In the genomic region with DNA sequence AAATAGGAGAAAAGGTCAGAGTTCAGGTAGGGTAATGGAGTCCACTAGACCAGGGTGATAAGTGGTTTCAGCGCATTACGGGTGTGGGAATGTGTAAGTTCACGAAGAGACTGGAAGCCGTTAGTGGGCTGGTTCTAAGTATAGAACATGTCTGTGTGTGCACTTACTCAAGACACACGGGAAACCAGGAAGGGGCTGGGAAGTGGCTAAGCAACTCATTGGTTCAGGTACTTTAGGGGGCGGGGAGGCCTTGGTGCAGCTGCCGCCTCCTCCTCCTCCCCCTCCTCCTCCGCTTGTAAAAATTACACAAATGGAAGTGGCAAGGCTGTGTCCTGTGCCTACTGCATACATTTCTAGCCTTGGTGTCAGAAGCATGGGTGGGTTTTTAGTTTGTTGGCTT, we compare ENCODE assay signal across 21 mouse cellular contexts. TPM values are rescaled to one million over a fixed set of nuclear protein-coding genes. Genes with fewer than 3 reads are reported as not detected.
DNase-seq lines count a peak whose midpoint lies in the region; ATAC-seq lines count a peak whose summit lies in the region.
"Had no signal": no experiment of that assay in that cellular context is flagged by ENCODE, and none has a peak within 500 bp of the region (broad histone marks: within the 10 kb centered on the region; RNA-seq: fewer than 3 reads in every experiment).

No protein-coding gene starts in this region.

- 71% methylated on average over 8 of the region's 8 CpGs for whole genome bisulfite sequencing in kidney, embryonic 15.5 days
- 58% methylated on average over 8 of the region's 8 CpGs for WGBS in embryonic facial prominence, embryonic 14.5 days

- ATAC-seq in kidney, embryonic 15.5 days (replicated peaks; ENCODE audit: low FRiP score): 0 out of 2 replicates have a peak, but pooled peaks have one; percentile 18
- no peak for ATAC-seq in embryonic facial prominence, embryonic 14.5 days (ENCODE audit: low read depth)
- ATAC-seq: forebrain, embryonic 14.5 days; hindbrain, embryonic 16.5 days; intestine, embryonic 15.5 days; liver, postnatal 0 days had no signal

- H3K4me2 ChIP-seq in kidney, embryonic 15.5 days: no peak overlapping the region
- no peak overlapping the region for H3K4me2 ChIP-seq in embryonic facial prominence, embryonic 14.5 days (ENCODE audit: low read depth, low read length)
- H3K4me2 ChIP-seq: embryonic facial prominence, embryonic 13.5 days; intestine, embryonic 15.5 days; liver, embryonic 11.5 days; midbrain, embryonic 12.5 days had no signal

- H3K27ac ChIP-seq in kidney, embryonic 15.5 days: no peak overlapping the region
- no peak overlapping the region for H3K27ac ChIP-seq in embryonic facial prominence, embryonic 14.5 days (replicated peaks; ENCODE audit: low read depth, low read length)
- H3K27ac ChIP-seq: embryonic facial prominence, embryonic 13.5 days; intestine, embryonic 15.5 days; midbrain, embryonic 12.5 days had no signal

- H3K4me1 ChIP-seq in kidney, embryonic 15.5 days: peaks cover 7% of the 10 kb centered on the region; the same call in 1 of the 2 replicates
- H3K4me1 ChIP-seq in embryonic facial prominence, embryonic 14.5 days (ENCODE audit: control insufficient read depth, insufficient read depth, low read length): no peaks in the 10 kb centered on the region
- H3K4me1 ChIP-seq: intestine, embryonic 15.5 days had no signal

- H3K36me3 ChIP-seq in kidney, embryonic 15.5 days: peaks cover 32% of the 10 kb centered on the region
- peaks cover 35% of the 10 kb centered on the region for H3K36me3 ChIP-seq in embryonic facial prominence, embryonic 14.5 days (ENCODE audit: control insufficient read depth, insufficient read depth, low read length)

- no peak for DNase-seq in kidney, postnatal 14 days
- DNase-seq in thymus, postnatal 4 days: peak; percentile 42
- DNase-seq in thymus, postnatal 10 days (ENCODE audit: low spot score in 2 of 2): no peak
- peak; percentile 35 for DNase-seq in embryonic facial prominence, embryonic 14.5 days (ENCODE audit: low spot score)
- DNase-seq in urinary bladder, postnatal 4 days (ENCODE audit: low spot score in 2 of 2): no peak
- DNase-seq in frontal cortex, postnatal 36 days (ENCODE audit: low spot score in 2 of 2): no peak
- DNase-seq: cerebellum, adult 11 months; cerebellum, adult 9-11 months; gastrocnemius, postnatal 10 days; kidney, adult 9 months; left cerebral cortex, postnatal 4 days; liver, postnatal 0 days; lung, postnatal 10 days had no signal

- H3K27me3 ChIP-seq in kidney, embryonic 15.5 days: no peaks in the 10 kb centered on the region
- H3K27me3 ChIP-seq in embryonic facial prominence, embryonic 14.5 days (replicated peaks; ENCODE audit: control insufficient read depth, insufficient read depth, low read length): no peaks in the 10 kb centered on the region
- H3K27me3 ChIP-seq: embryonic facial prominence, embryonic 13.5 days; intestine, embryonic 15.5 days; midbrain, embryonic 12.5 days had no signal

- H3K9ac ChIP-seq in kidney, embryonic 15.5 days: no peak overlapping the region
- no peak overlapping the region for H3K9ac ChIP-seq in embryonic facial prominence, embryonic 14.5 days (ENCODE audit: low read depth, low read length)
- H3K9ac ChIP-seq: embryonic facial prominence, embryonic 13.5 days; intestine, embryonic 15.5 days; liver, postnatal 0 days; midbrain, embryonic 12.5 days had no signal

- no peak overlapping the region for H3K4me3 ChIP-seq in kidney, embryonic 15.5 days (replicated peaks)
- H3K4me3 ChIP-seq in embryonic facial prominence, embryonic 14.5 days (ENCODE audit: low read depth, low read length): no peak overlapping the region
- H3K4me3 ChIP-seq: embryonic facial prominence, embryonic 13.5 days; hindbrain, embryonic 10.5 days; intestine, embryonic 15.5 days; midbrain, embryonic 12.5 days had no signal

- H3K9me3 ChIP-seq in kidney, embryonic 15.5 days (replicated peaks): no peaks in the 10 kb centered on the region
- no peaks in the 10 kb centered on the region for H3K9me3 ChIP-seq in embryonic facial prominence, embryonic 14.5 days (ENCODE audit: control insufficient read depth, low read length)
- H3K9me3 ChIP-seq: hindbrain, embryonic 10.5 days; intestine, embryonic 15.5 days; midbrain, embryonic 12.5 days had no signal

RNA-seq across cellular contexts. Expression of gene Hebp2, which starts 13.6 kb away (rescaled TPM):
- 12.6 and 12.8 TPM in 2 replicates for polyA plus RNA-seq in kidney, embryonic 15.5 days (2015; fragmentation: Nextera tagmentation; extraction: Ambion mirVana)
- 25.1 and 27.4 TPM in 2 replicates for polyA plus RNA-seq in embryonic facial prominence, embryonic 14.5 days (2014; fragmentation: Nextera tagmentation; extraction: Ambion mirVana)

Comparison
In these comparisons a context has a peak if more than half of its experiments do, and no peak if none do; other contexts are left out.
1. DNase-seq: peak in thymus, postnatal 4 days (single experiment) and embryonic facial prominence, embryonic 14.5 days (single experiment); none in kidney, postnatal 14 days (single experiment), thymus, postnatal 10 days (0 of 2), urinary bladder, postnatal 4 days (0 of 2) and frontal cortex, postnatal 36 days (0 of 2).